Mouse (Mus musculus): ENCODE measurements around the gene Lrrc74a.

DNA sequence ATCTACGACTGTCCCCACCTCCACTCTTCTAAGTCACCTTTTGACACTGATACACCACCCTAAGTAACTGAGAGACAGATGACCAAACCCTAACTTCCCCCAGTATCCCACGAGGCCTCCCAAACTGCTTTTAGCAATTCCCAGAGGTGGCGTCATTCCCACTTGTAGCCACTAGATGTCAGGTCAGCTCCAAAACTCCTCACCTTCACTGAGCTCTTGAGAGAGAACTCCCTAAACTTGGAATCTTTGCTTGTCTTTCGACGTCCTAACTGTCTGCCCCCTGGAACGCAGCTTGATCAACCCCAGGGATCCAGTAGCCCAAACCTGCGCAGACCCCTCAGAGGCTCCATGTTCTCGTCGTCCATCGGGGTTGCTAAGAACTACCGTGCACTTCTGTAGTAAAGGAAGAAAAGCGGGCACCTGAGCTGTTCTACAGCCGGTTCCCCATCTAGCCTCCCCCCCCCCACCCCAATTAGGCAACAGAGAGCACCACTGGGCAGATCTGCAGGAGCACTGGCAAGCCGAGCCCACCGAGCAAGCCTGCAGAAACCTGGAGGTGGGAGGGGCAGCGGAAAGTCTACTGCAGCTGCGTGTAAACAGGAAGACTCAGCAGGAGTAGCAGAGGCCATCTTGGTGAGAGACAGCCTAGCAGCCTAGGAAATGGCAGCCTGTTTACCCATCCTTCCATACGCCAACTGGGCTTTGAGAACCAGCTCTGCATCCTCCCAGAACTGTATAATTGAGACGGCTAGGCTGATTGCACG is 33.9 kb downstream of the Lrrc74a start:
- no peak for TF ChIP-seq POLR2A (IDR thresholded peaks at IDR 0.05; ENCODE audit: extremely low read depth, insufficient read depth, low read length)
- TF ChIP-seq CTCF (IDR thresholded peaks at IDR 0.05; ENCODE audit: low read depth, low read length), result peak; percentile 62; the same call in 1 of the 2 replicates
